10 mouse cellular contexts compared by ENCODE assay signal in genomic region chr5:120505781-120506180, GRCm38 (mm10). TPM values are rescaled to one million over a fixed set of nuclear protein-coding genes. Genes with fewer than 3 reads are reported as not detected.
A peak's percentile ranks its signal among the peaks of the same experiment; 100 is the strongest.
DNase-seq lines count a peak whose midpoint lies in the region; ATAC-seq lines count a peak whose summit lies in the region.
"Had no signal": no experiment of that assay in that cellular context is flagged by ENCODE, and none has a peak within 500 bp of the region (broad histone marks: within the 10 kb centered on the region; RNA-seq: fewer than 3 reads in every experiment).

No protein-coding gene starts in this region.

- no peaks in the 10 kb centered on the region for H3K36me3 ChIP-seq in erythroblast, embryonic 14.5 days (ENCODE audit: control insufficient read depth)
- H3K36me3 ChIP-seq in kidney, embryonic 16.5 days (ENCODE audit: insufficient read depth, low read length): no peaks in the 10 kb centered on the region
- H3K36me3 ChIP-seq in limb, embryonic 15.5 days: no peaks in the 10 kb centered on the region

- no peak overlapping the region for H3K27ac ChIP-seq in kidney, embryonic 16.5 days (ENCODE audit: low read length)
- H3K27ac ChIP-seq in brown adipose tissue, adult 24 weeks (replicated peaks; ENCODE audit: low read depth, low read length): no peak overlapping the region
- no peak overlapping the region for H3K27ac ChIP-seq in limb, embryonic 15.5 days
- H3K27ac ChIP-seq: layer of hippocampus, adult 2 months had no signal

- H3K9ac ChIP-seq in kidney, embryonic 16.5 days (replicated peaks; ENCODE audit: low read length): no peak overlapping the region
- no peak overlapping the region for H3K9ac ChIP-seq in limb, embryonic 15.5 days

- H3K4me3 ChIP-seq in erythroblast, embryonic 14.5 days (replicated peaks): peak overlapping the region; percentile 21
- no peak overlapping the region for H3K4me3 ChIP-seq in kidney, embryonic 16.5 days (ENCODE audit: low read length)
- H3K4me3 ChIP-seq in brown adipose tissue, adult 24 weeks (ENCODE audit: insufficient read depth, low read depth, low read length): peak overlapping the region; percentile 3; the same call in 1 of the 2 replicates
- no peak overlapping the region for H3K4me3 ChIP-seq in limb, embryonic 15.5 days

- peak overlapping the region; percentile 33; the same call in 1 of the 2 replicates for H3K4me2 ChIP-seq in kidney, embryonic 16.5 days (replicated peaks; ENCODE audit: low read depth, low read length)
- peak overlapping the region; percentile 23; the same call in 1 of the 2 replicates for H3K4me2 ChIP-seq in limb, embryonic 15.5 days

- H3K4me1 ChIP-seq in erythroblast, embryonic 14.5 days (ENCODE audit: control insufficient read depth): peaks cover 33% of the 10 kb centered on the region
- H3K4me1 ChIP-seq in kidney, embryonic 16.5 days (ENCODE audit: insufficient read depth, low read length): peaks cover 15% of the 10 kb centered on the region
- peaks cover 7% of the 10 kb centered on the region; the same call in 1 of the 2 replicates for H3K4me1 ChIP-seq in brown adipose tissue, adult 24 weeks (ENCODE audit: control insufficient read depth, insufficient read depth, insufficient read length, low read length)
- peaks cover 34% of the 10 kb centered on the region for H3K4me1 ChIP-seq in limb, embryonic 15.5 days

- H3K9me3 ChIP-seq in erythroblast, embryonic 14.5 days (ENCODE audit: control insufficient read depth, low read length): peaks cover 3% of the 10 kb centered on the region
- H3K9me3 ChIP-seq in kidney, embryonic 16.5 days (ENCODE audit: low read length): peaks cover 2% of the 10 kb centered on the region; the same call in 1 of the 2 replicates
- H3K9me3 ChIP-seq in limb, embryonic 15.5 days: no peaks in the 10 kb centered on the region

- 64% methylated on average over 9 of the region's 9 CpGs for WGBS in kidney, embryonic 16.5 days
- 63% methylated on average over 9 of the region's 9 CpGs for WGBS in limb, embryonic 15.5 days

- ATAC-seq in erythroblast, adult 5-6 weeks (replicated peaks; ENCODE audit: low FRiP score, poor library complexity, severe bottlenecking): no peak
- ATAC-seq in kidney, embryonic 16.5 days (ENCODE audit: low FRiP score, low TSS enrichment): no peak
- no peak for ATAC-seq in limb, embryonic 15.5 days (ENCODE audit: insufficient number of reproducible peaks, low FRiP score, low TSS enrichment, low read depth)
- no peak for ATAC-seq in CD4-positive, CD25-positive, alpha-beta regulatory T cell, adult 4 months

- H3K27me3 ChIP-seq in erythroblast, embryonic 14.5 days (ENCODE audit: control insufficient read depth): peaks cover 2% of the 10 kb centered on the region; the same call in 1 of the 2 replicates
- no peaks in the 10 kb centered on the region for H3K27me3 ChIP-seq in kidney, embryonic 16.5 days (ENCODE audit: insufficient read depth, low read length)
- H3K27me3 ChIP-seq in limb, embryonic 15.5 days: no peaks in the 10 kb centered on the region

- DNase-seq in kidney, postnatal 14 days: no peak
- no peak for DNase-seq in ovary, postnatal 36 days (ENCODE audit: low spot score)

RNA-seq across cellular contexts. Expression of gene Plbd2, which starts 2.4 kb away (rescaled TPM):
- polyA plus RNA-seq in erythroblast, embryonic 14.5 days (2012): 0.83 and 0.99 TPM in 2 replicates
- total RNA-seq in erythroblast, adult 5-6 weeks (2015; ENCODE audit: low replicate concordance): 1.7 and 7.7 TPM in 2 replicates
- total RNA-seq in erythroblast, adult 5-6 weeks (2017; ENCODE audit: low replicate concordance): 1.4 and 3.8 TPM in 2 replicates
- 54.9 and 57.3 TPM in 2 replicates for polyA plus RNA-seq in kidney, embryonic 16.5 days (2015; fragmentation: Nextera tagmentation; extraction: Ambion mirVana)
- 20.4 and 22.8 TPM in 2 replicates for polyA plus RNA-seq in brown adipose tissue, adult 24 weeks (2012; ENCODE audit: insufficient read depth, insufficient read length, missing spikeins)
- 58.9 and 63.4 TPM in 2 replicates for polyA plus RNA-seq in limb, embryonic 15.5 days (2015; fragmentation: Nextera tagmentation; extraction: Ambion mirVana)
- 1 to 10 TPM; 4.5 to 5.1 TPM for polyA plus RNA-seq in CD4-positive, CD25-positive, alpha-beta regulatory T cell, adult 4 months (2017; shearing (Covaris generic))

RNA-seq across cellular contexts. Expression of gene Slc8b1, which starts 5.2 kb away (rescaled TPM):
- 0.02 and 0.21 TPM in 2 replicates for polyA plus RNA-seq in erythroblast, embryonic 14.5 days (2012)
- total RNA-seq in erythroblast, adult 5-6 weeks (2015; ENCODE audit: low replicate concordance): 14.2 and 17.1 TPM in 2 replicates
- 6.1 and 8.4 TPM in 2 replicates for total RNA-seq in erythroblast, adult 5-6 weeks (2017; ENCODE audit: low replicate concordance)
- 10.1 and 14.2 TPM in 2 replicates for polyA plus RNA-seq in kidney, embryonic 16.5 days (2015; fragmentation: Nextera tagmentation; extraction: Ambion mirVana)
- 4.3 and 5.7 TPM in 2 replicates for polyA plus RNA-seq in brown adipose tissue, adult 24 weeks (2012; ENCODE audit: insufficient read depth, insufficient read length, missing spikeins)
- 12.0 and 13.4 TPM in 2 replicates for polyA plus RNA-seq in limb, embryonic 15.5 days (2015; fragmentation: Nextera tagmentation; extraction: Ambion mirVana)
- 10 to 100 TPM in 1 of 2 experiments, 1 to 10 TPM in 1; 6.4 to 11.7 TPM for polyA plus RNA-seq in CD4-positive, CD25-positive, alpha-beta regulatory T cell, adult 4 months (2017; shearing (Covaris generic))

RNA-seq across cellular contexts. Expression of gene Sds, which starts 29.5 kb away (rescaled TPM):
- not detected in 2 replicates for polyA plus RNA-seq in erythroblast, embryonic 14.5 days (2012)
- not detected in 2 replicates for total RNA-seq in erythroblast, adult 5-6 weeks (2015; ENCODE audit: low replicate concordance)
- not detected in 2 replicates for total RNA-seq in erythroblast, adult 5-6 weeks (2017; ENCODE audit: low replicate concordance)
- polyA plus RNA-seq in kidney, embryonic 16.5 days (2015; fragmentation: Nextera tagmentation; extraction: Ambion mirVana): not detected in 2 replicates
- polyA plus RNA-seq in brown adipose tissue, adult 24 weeks (2012; ENCODE audit: insufficient read depth, insufficient read length, missing spikeins): not detected in 2 replicates
- 0.24 TPM in 1 of 2 replicates, not detected in the other for polyA plus RNA-seq in limb, embryonic 15.5 days (2015; fragmentation: Nextera tagmentation; extraction: Ambion mirVana)
- not detected for polyA plus RNA-seq in CD4-positive, CD25-positive, alpha-beta regulatory T cell, adult 4 months (2017; shearing (Covaris generic))
- total RNA-seq: left cerebral cortex, postnatal 14 days had no signal

RNA-seq across cellular contexts. Expression of gene Sdsl, which starts 33.2 kb away (rescaled TPM):
- polyA plus RNA-seq in erythroblast, embryonic 14.5 days (2012): not detected in 2 replicates
- total RNA-seq in erythroblast, adult 5-6 weeks (2015; ENCODE audit: low replicate concordance): not detected in 2 replicates
- total RNA-seq in erythroblast, adult 5-6 weeks (2017; ENCODE audit: low replicate concordance): 3.4 and 3.9 TPM in 2 replicates
- 13.3 and 15.3 TPM in 2 replicates for polyA plus RNA-seq in kidney, embryonic 16.5 days (2015; fragmentation: Nextera tagmentation; extraction: Ambion mirVana)
- 22.0 and 25.5 TPM in 2 replicates for polyA plus RNA-seq in brown adipose tissue, adult 24 weeks (2012; ENCODE audit: insufficient read depth, insufficient read length, missing spikeins)
- polyA plus RNA-seq in limb, embryonic 15.5 days (2015; fragmentation: Nextera tagmentation; extraction: Ambion mirVana): 0.57 and 0.95 TPM in 2 replicates
- polyA plus RNA-seq in CD4-positive, CD25-positive, alpha-beta regulatory T cell, adult 4 months (2017; shearing (Covaris generic)): not detected

Comparison
In these comparisons a context has a peak if more than half of its experiments do, and no peak if none do; other contexts are left out.
1. H3K4me3 ChIP-seq: peak in erythroblast, embryonic 14.5 days (single experiment) and brown adipose tissue, adult 24 weeks (single experiment); none in kidney, embryonic 16.5 days (single experiment) and limb, embryonic 15.5 days (single experiment).